11 mouse cellular contexts compared by ENCODE assay signal in genomic region chr11:61744460-61744859, GRCm38 (mm10). TPM values are rescaled to one million over a fixed set of nuclear protein-coding genes. Genes with fewer than 3 reads are reported as not detected.
A peak's percentile ranks its signal among the peaks of the same experiment; 100 is the strongest.
DNase-seq lines count a peak whose midpoint lies in the region; ATAC-seq and TF ChIP-seq lines count a peak whose summit lies in the region.
"Had no signal": no experiment of that assay in that cellular context is flagged by ENCODE, and none has a peak within 500 bp of the region (broad histone marks: within the 10 kb centered on the region; RNA-seq: fewer than 3 reads in every experiment).

No protein-coding gene starts in this region.

- no peak for ATAC-seq in kidney, embryonic 14.5 days (ENCODE audit: low FRiP score, low TSS enrichment)
- no peak for ATAC-seq in midbrain, embryonic 14.5 days (ENCODE audit: low FRiP score, low TSS enrichment)
- ATAC-seq in midbrain, embryonic 16.5 days: no peak
- no peak for ATAC-seq in stomach, postnatal 0 days (ENCODE audit: low FRiP score, low TSS enrichment)

- peaks cover 7% of the 10 kb centered on the region for H3K36me3 ChIP-seq in kidney, adult 2 months (ENCODE audit: control insufficient read depth, insufficient read depth, low read length)
- H3K36me3 ChIP-seq in kidney, embryonic 14.5 days (ENCODE audit: control insufficient read depth, insufficient read depth, low read length): peaks cover 69% of the 10 kb centered on the region
- H3K36me3 ChIP-seq in midbrain, embryonic 14.5 days (ENCODE audit: control insufficient read depth, insufficient read depth, low read length): peaks cover 76% of the 10 kb centered on the region
- H3K36me3 ChIP-seq in midbrain, embryonic 16.5 days (ENCODE audit: control insufficient read depth, insufficient read depth, low read length): peaks cover 27% of the 10 kb centered on the region
- peaks cover 10% of the 10 kb centered on the region for H3K36me3 ChIP-seq in stomach, postnatal 0 days (ENCODE audit: control insufficient read depth, insufficient read depth, low read length)

- WGBS in kidney, adult 2 months: 76% methylated on average over 3 of the region's 3 CpGs
- 78% methylated on average over 3 of the region's 3 CpGs for WGBS in kidney, embryonic 14.5 days
- 60% methylated on average over 3 of the region's 3 CpGs for WGBS in midbrain, embryonic 14.5 days
- 64% methylated on average over 3 of the region's 3 CpGs for WGBS in midbrain, embryonic 16.5 days
- WGBS in stomach, postnatal 0 days: 74% methylated on average over 3 of the region's 3 CpGs

- TF ChIP-seq CTCF in kidney, adult 2 months (conservative IDR thresholded peaks at IDR 0.05; ENCODE audit: insufficient read depth, insufficient read length, low read depth, low read length): 0 out of 2 replicates have a peak, but pooled peaks have one; percentile 25
- TF ChIP-seq CTCF in stomach, postnatal 0 days (IDR thresholded peaks at IDR 0.05; ENCODE audit: low read depth): peak; percentile 48

- no peak overlapping the region for H3K4me3 ChIP-seq in kidney, adult 2 months (ENCODE audit: insufficient read depth, low read depth, low read length)
- no peak overlapping the region for H3K4me3 ChIP-seq in kidney, embryonic 14.5 days (ENCODE audit: low read length)
- H3K4me3 ChIP-seq in midbrain, embryonic 14.5 days (replicated peaks; ENCODE audit: low read depth, low read length): no peak overlapping the region
- H3K4me3 ChIP-seq in midbrain, embryonic 16.5 days (ENCODE audit: low read depth, low read length): no peak overlapping the region
- no peak overlapping the region for H3K4me3 ChIP-seq in stomach, postnatal 0 days (ENCODE audit: low read depth, low read length)
- H3K4me3 ChIP-seq: gastrocnemius, adult 2 months; heart, embryonic 13.5 days; stomach, embryonic 15.5 days had no signal

- H3K4me2 ChIP-seq in kidney, embryonic 14.5 days (replicated peaks; ENCODE audit: low read depth, low read length): no peak overlapping the region
- no peak overlapping the region for H3K4me2 ChIP-seq in midbrain, embryonic 14.5 days (ENCODE audit: low read length)
- no peak overlapping the region for H3K4me2 ChIP-seq in midbrain, embryonic 16.5 days (ENCODE audit: low read length)
- no peak overlapping the region for H3K4me2 ChIP-seq in stomach, postnatal 0 days (replicated peaks; ENCODE audit: low read depth)
- H3K4me2 ChIP-seq: heart, embryonic 13.5 days; stomach, embryonic 15.5 days had no signal

- no peak overlapping the region for H3K9ac ChIP-seq in kidney, embryonic 14.5 days (ENCODE audit: low read depth, low read length)
- H3K9ac ChIP-seq in midbrain, embryonic 14.5 days (replicated peaks; ENCODE audit: low read length): no peak overlapping the region
- H3K9ac ChIP-seq in midbrain, embryonic 16.5 days (ENCODE audit: low read depth, low read length): no peak overlapping the region
- no peak overlapping the region for H3K9ac ChIP-seq in stomach, postnatal 0 days (ENCODE audit: low read length)
- H3K9ac ChIP-seq: heart, embryonic 13.5 days; stomach, embryonic 15.5 days had no signal

- no peaks in the 10 kb centered on the region for H3K27me3 ChIP-seq in kidney, adult 2 months (replicated peaks; ENCODE audit: control insufficient read depth, insufficient read depth, low read length)
- no peaks in the 10 kb centered on the region for H3K27me3 ChIP-seq in kidney, embryonic 14.5 days (ENCODE audit: control insufficient read depth, insufficient read depth, low read length)
- no peaks in the 10 kb centered on the region for H3K27me3 ChIP-seq in midbrain, embryonic 14.5 days (ENCODE audit: control insufficient read depth, insufficient read depth, low read length)
- H3K27me3 ChIP-seq in midbrain, embryonic 16.5 days (ENCODE audit: control insufficient read depth, insufficient read depth, low read depth, low read length): no peaks in the 10 kb centered on the region
- H3K27me3 ChIP-seq in stomach, postnatal 0 days (ENCODE audit: control insufficient read depth, insufficient read depth, low read length): no peaks in the 10 kb centered on the region
- H3K27me3 ChIP-seq: heart, embryonic 13.5 days; stomach, embryonic 15.5 days had no signal

- no peak for DNase-seq in kidney, adult 2 months
- peak; percentile 10 for DNase-seq in midbrain, embryonic 14.5 days
- DNase-seq in R1 (ENCODE audit: low read depth, low spot score): peak; percentile 52
- DNase-seq in stomach, postnatal 0 days (ENCODE audit: low spot score): no peak
- no peak for DNase-seq in frontal cortex, postnatal 36 days (ENCODE audit: low spot score in 2 of 2)
- DNase-seq: gastrocnemius, adult 2 months; right cerebral cortex, postnatal 4 days had no signal

- H3K4me1 ChIP-seq in kidney, adult 2 months (ENCODE audit: control insufficient read depth, insufficient read depth, low read length): no peaks in the 10 kb centered on the region
- H3K4me1 ChIP-seq in kidney, embryonic 14.5 days (ENCODE audit: control insufficient read depth, insufficient read depth, low read length): no peaks in the 10 kb centered on the region
- no peaks in the 10 kb centered on the region for H3K4me1 ChIP-seq in midbrain, embryonic 14.5 days (ENCODE audit: control insufficient read depth, insufficient read depth, low read length)
- H3K4me1 ChIP-seq in midbrain, embryonic 16.5 days (ENCODE audit: control insufficient read depth, insufficient read depth, low read length): no peaks in the 10 kb centered on the region
- no peaks in the 10 kb centered on the region for H3K4me1 ChIP-seq in stomach, postnatal 0 days (replicated peaks; ENCODE audit: control insufficient read depth, insufficient read depth)
- H3K4me1 ChIP-seq: heart, embryonic 13.5 days; stomach, embryonic 15.5 days had no signal

- no peak overlapping the region for H3K27ac ChIP-seq in kidney, adult 2 months (ENCODE audit: insufficient read depth, low read depth, low read length)
- no peak overlapping the region for H3K27ac ChIP-seq in kidney, embryonic 14.5 days (ENCODE audit: low read depth, low read length)
- H3K27ac ChIP-seq in midbrain, embryonic 14.5 days (replicated peaks; ENCODE audit: low read depth, low read length): no peak overlapping the region
- H3K27ac ChIP-seq in midbrain, embryonic 16.5 days (ENCODE audit: low read length): no peak overlapping the region
- no peak overlapping the region for H3K27ac ChIP-seq in stomach, postnatal 0 days (replicated peaks)
- H3K27ac ChIP-seq: gastrocnemius, adult 2 months; heart, embryonic 13.5 days; stomach, embryonic 15.5 days had no signal

- no peak for TF ChIP-seq POLR2A in kidney, adult 2 months (IDR thresholded peaks at IDR 0.05; ENCODE audit: low read depth, low read length)

- no peaks in the 10 kb centered on the region for H3K9me3 ChIP-seq in kidney, embryonic 14.5 days (ENCODE audit: control insufficient read depth, low read length)
- H3K9me3 ChIP-seq in midbrain, embryonic 14.5 days (ENCODE audit: control insufficient read depth, low read length): no peaks in the 10 kb centered on the region
- no peaks in the 10 kb centered on the region for H3K9me3 ChIP-seq in midbrain, embryonic 16.5 days (replicated peaks; ENCODE audit: control insufficient read depth, low read length, poor library complexity, severe bottlenecking)
- H3K9me3 ChIP-seq in stomach, postnatal 0 days (ENCODE audit: control insufficient read depth, low read length): no peaks in the 10 kb centered on the region
- H3K9me3 ChIP-seq: heart, embryonic 13.5 days; stomach, embryonic 15.5 days had no signal

- no peak for TF ChIP-seq EP300 in stomach, postnatal 0 days (optimal IDR thresholded peaks at IDR 0.05)

RNA-seq across cellular contexts. Expression of gene Prpsap2, which starts 17.4 kb away (rescaled TPM):
- 20.3 and 21.4 TPM in 2 replicates for polyA plus RNA-seq in kidney, adult 2 months (2012; rRNA removed)
- polyA plus RNA-seq in kidney, embryonic 14.5 days (2014; fragmentation: Nextera tagmentation; extraction: Ambion mirVana): 28.0 and 31.7 TPM in 2 replicates
- 50.3 and 51.4 TPM in 2 replicates for polyA plus RNA-seq in midbrain, embryonic 14.5 days (2014; fragmentation: Nextera tagmentation; extraction: Ambion mirVana)
- polyA plus RNA-seq in midbrain, embryonic 16.5 days (2015; fragmentation: Nextera tagmentation; extraction: Ambion mirVana): 55.3 TPM in 2 replicates
- polyA plus RNA-seq in stomach, postnatal 0 days (2015; fragmentation: Nextera tagmentation; extraction: Ambion mirVana): 17.4 and 17.8 TPM in 2 replicates

RNA-seq across cellular contexts. Expression of gene Slc5a10, which starts 23.8 kb away (rescaled TPM):
- 348 and 492 TPM in 2 replicates for polyA plus RNA-seq in kidney, adult 2 months (2012; rRNA removed)
- 0.11 and 0.16 TPM in 2 replicates for polyA plus RNA-seq in kidney, embryonic 14.5 days (2014; fragmentation: Nextera tagmentation; extraction: Ambion mirVana)
- polyA plus RNA-seq in midbrain, embryonic 14.5 days (2014; fragmentation: Nextera tagmentation; extraction: Ambion mirVana): not detected in 2 replicates
- not detected in 2 replicates for polyA plus RNA-seq in midbrain, embryonic 16.5 days (2015; fragmentation: Nextera tagmentation; extraction: Ambion mirVana)
- polyA plus RNA-seq in stomach, postnatal 0 days (2015; fragmentation: Nextera tagmentation; extraction: Ambion mirVana): 0.07 TPM in 1 of 2 replicates, not detected in the other
- polyA plus RNA-seq: stomach, embryonic 15.5 days had no signal

Comparison
In these comparisons a context has a peak if more than half of its experiments do, and no peak if none do; other contexts are left out.
1. RNA of gene Slc5a10, which starts 23.8 kb away (polyA plus RNA-seq): 348 to 492 TPM in kidney, adult 2 months; 0.11 to 0.16 TPM in kidney, embryonic 14.5 days, 0.07 TPM in stomach, postnatal 0 days, not detected in midbrain, embryonic 14.5 days and not detected in midbrain, embryonic 16.5 days; every median in the first group is over 100 times any median in the second.
2. DNase-seq: peak in midbrain, embryonic 14.5 days (single experiment) and R1 (single experiment); none in kidney, adult 2 months (single experiment), stomach, postnatal 0 days (single experiment) and frontal cortex, postnatal 36 days (0 of 2).